Mouse (Mus musculus): ENCODE measurements around the gene Cd40.

Cd40 gene

DNA sequence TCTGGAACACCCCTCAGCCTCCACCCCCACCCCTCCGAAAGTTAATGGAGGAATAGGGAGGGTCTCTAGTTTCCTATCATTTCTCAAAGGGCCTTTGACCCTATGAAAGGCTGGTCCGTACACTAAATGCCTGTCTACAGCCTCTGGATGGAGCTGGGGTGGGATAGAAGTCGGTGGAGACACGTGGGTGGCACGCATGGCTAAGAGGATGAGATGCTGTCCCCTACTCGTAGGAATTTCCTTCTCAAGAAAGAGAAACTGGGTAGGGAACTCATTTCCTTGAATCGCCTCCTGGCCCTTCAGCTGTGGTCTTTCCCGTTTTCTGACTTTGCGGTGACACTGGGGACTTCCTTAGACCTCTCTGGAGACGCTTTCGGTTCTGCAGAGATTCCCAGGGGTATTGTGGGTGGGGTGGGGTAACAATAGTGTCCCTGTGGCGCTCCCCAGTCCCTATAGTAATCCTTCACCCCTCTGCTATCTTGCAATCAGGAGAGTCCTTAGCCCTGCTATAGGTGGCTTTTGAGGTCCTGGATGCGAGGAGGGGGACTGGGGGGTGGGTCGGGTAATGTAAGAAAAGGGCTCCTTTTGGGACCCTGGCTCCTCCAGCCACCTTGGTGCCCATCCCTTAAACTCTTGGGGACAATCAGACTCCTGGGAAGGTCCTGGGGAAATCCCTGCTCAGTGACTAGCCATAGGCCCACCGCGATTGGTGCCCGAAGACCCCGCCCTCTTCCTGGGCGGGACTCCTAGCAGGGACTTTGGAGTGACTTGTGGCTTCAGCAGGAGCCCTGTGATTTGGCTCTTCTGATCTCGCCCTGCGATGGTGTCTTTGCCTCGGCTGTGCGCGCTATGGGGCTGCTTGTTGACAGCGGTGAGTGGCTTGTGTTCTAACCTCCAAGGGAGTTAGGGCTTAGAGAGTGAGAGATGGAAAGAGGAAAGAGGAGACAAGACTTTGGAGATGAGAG is at the start of gene Cd40:
Gene Cd40, plus strand, starts transcription at position 740 of the 965 bp plus-strand sequence.
- DNase-seq (ENCODE audit: low read depth in 2 of 2, low spot score in 2 of 2) = no peak

DNA sequence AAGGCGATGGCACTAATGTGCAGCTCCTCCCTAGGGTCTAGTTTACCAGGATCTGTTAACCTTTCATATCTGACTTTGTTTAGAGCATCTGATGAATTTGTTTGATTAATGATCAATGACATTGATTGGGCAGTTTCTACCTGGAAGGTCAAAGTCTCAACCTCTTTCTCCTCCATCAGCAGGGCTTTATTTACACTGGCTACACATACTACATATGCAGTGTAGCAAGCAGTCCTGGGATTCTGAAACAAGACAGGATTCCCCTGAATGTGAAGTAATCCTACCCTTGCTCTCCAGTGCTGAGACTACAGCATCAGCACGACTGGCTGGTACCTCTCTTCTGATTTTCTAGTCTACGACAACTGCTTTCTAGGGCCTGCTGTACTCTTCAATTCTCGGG is 48.6 kb upstream of the Cd40 start:
- no peak for DNase-seq (ENCODE audit: low read depth in 2 of 2, low spot score in 2 of 2)

DNA sequence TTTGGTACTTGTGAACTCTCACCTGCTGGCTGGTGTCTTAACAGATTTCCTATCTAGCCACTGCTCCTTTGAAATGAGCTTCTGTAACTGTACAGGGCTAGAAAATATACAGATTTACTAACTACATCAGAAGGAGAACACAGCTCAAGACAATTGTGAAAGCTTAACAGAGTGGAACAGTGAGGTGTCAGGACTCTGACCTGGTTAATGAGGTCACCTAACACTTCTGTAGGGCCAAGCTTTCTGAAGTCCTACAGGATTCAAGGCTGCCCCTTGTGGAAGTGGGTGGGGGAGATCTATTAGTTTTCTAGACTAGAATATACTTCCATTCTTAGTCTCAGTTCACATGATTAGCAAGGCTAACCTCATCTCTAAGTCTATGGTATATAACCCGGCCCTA is 47.4 kb upstream of the Cd40 start:
- DNase-seq (ENCODE audit: low read depth in 2 of 2, low spot score in 2 of 2) = no peak

DNA sequence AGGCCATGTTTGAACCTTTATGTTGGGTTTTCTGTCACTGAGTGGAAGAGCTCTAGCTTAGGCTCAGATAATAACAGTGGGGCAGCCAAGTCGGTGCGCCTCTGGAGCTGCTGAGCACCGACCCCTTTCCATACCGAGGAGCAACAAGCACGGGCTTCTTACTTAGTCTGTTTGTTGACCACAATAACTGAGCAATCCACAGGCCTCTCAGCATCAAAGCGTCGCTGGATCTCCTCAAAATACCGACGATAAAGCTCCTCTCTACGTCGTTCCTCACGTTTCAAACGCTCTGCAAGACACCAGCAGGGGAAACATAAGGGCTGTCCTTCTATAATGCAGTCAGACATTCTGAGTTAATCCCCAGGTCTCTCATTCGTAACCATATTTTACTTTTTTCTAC is 46.3 kb upstream of the Cd40 start:
- DNase-seq (ENCODE audit: low read depth in 2 of 2, low spot score in 2 of 2) = no peak

DNA sequence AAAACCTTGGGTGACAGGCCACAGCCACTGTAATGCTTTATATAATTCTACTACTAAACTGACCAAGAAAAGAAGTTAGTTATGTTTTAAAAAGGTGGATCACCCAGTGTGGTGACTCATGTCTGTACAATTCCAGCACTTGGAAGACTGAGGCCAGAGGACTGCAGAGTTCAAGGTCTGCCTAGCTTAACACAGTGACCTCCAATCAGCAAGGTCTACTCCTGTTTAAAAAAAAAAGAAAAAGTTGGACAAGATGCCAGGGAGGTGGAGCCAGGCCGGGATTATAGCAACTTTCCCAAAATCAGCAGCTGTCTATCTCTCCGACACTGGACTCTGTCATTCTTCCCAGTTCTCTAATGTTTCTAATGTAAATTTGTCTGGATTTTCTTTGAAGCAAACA is 45.8 kb upstream of the Cd40 start:
- DNase-seq (ENCODE audit: low read depth in 2 of 2, low spot score in 2 of 2) = no peak

DNA sequence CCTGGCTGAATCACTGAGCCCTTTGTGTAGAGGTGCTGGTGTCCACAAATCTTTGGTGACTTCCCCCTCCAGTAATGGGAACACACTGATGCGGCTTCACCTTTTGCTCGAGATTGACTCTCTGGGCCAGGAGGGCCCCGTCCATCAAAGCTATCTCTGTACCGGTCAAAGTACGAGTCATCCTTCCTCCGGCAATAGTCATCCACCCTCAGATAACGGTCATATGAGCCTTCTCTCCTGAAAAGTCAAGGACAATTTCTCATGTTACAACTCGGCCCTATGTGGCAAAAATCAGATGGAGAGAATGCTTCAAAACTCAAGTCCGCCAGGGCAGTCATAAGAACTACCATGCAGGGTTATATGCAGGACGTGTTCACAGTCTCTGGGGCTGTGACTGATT is 45.1 kb upstream of the Cd40 start:
- DNase-seq (ENCODE audit: low read depth in 2 of 2, low spot score in 2 of 2) = no peak

DNA sequence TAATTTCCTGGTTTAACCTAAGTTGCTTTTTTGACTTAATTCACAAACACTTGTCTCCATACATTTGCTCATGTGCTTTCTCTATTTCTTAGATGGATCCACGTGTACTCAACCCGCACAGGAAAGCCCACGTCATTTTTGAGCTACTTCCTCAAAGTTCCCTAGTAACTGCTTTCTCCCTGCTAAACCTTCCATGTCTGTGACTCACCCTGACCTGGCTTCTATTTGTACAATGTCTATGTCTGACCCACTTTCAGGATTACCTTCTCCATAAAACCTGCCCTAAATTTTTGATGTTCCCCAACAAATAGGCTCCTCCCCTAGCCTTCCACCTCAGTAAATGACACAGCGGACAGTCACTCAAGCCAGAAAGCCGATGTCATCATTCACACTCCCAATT is 40.5 kb upstream of the Cd40 start:
- no peak for DNase-seq (ENCODE audit: low read depth in 2 of 2, low spot score in 2 of 2)

DNA sequence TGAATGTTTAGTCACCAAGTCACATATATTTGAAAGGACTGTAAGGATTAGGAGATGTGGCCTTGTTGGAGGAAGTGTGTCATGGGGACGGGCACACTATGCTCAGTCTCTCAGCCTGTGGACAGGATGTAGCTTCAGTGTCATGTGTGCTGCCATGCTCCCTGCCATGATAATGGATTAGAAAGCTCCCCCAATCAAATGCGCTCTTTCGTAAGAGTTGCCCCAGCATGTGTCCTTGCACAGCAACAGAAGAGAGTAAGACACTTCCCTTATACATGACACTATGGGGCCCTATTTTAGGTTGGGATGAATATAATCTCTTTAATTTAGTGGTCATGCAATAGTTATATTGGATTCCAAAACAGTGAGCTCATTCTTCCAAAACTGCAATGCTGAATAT is 34.9 kb upstream of the Cd40 start:
- DNase-seq (ENCODE audit: low read depth in 2 of 2, low spot score in 2 of 2) = no peak

DNA sequence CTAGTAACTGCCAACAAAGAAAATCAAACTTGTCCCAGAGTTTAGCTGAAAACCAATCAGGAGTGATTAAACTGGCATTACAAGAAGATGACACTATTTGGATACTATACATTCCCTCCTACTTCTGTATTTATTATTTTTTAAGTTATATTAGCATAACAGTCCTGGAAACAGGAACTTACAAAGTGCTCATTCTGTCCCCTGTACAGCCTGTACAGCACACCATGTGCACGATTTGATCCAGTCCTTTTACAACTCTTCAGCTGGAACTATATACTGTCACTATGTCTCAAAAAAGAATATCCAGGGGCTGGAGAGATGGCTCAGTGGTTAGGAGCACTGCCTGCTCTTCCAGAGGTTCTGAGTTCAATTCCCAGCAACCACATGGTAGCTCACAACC is 28.3 kb upstream of the Cd40 start:
- no peak for DNase-seq (ENCODE audit: low read depth in 2 of 2, low spot score in 2 of 2)

DNA sequence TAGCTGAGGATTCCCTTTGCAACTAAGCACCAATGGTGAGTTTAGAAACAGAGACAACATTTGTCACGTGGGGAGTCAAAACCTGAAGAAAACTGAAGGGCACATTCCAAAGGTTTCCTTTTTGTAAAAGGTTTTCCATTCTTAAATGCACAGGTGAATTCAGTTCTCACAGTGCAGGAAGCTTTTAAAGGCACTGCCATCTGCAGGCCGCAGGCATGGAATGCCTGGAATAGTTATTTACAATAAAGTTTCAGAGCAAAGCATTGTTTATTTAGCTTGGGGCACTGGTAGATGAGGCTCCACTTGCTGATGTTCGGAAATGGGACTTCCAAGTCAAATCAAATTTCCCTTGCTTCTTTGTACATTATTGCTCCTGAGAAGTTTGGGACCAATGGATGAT is 22.9 kb upstream of the Cd40 start:
- no peak for DNase-seq (ENCODE audit: low read depth in 2 of 2, low spot score in 2 of 2)

DNA sequence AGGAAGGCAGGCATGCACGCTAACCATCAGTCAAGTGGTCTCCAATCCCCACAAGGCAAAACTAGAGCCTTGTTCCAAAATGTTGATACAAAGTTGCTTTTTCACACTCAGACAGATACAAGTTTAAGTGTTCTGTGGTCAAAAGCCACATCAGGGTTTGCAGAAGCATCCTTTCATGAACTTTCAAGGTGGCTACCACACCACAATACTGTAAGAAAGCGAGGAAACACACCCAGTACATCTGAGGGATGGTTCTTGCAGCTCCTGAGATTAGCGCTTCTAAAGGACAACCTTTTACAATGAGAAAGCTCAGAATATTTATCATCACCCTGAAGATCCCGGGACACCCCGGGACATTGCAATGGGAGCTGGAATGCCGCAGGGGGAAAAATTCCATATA is 22.1 kb upstream of the Cd40 start:
- peak; percentile 14 to 33 for DNase-seq (ENCODE audit: low read depth in 2 of 2, low spot score in 2 of 2)

DNA sequence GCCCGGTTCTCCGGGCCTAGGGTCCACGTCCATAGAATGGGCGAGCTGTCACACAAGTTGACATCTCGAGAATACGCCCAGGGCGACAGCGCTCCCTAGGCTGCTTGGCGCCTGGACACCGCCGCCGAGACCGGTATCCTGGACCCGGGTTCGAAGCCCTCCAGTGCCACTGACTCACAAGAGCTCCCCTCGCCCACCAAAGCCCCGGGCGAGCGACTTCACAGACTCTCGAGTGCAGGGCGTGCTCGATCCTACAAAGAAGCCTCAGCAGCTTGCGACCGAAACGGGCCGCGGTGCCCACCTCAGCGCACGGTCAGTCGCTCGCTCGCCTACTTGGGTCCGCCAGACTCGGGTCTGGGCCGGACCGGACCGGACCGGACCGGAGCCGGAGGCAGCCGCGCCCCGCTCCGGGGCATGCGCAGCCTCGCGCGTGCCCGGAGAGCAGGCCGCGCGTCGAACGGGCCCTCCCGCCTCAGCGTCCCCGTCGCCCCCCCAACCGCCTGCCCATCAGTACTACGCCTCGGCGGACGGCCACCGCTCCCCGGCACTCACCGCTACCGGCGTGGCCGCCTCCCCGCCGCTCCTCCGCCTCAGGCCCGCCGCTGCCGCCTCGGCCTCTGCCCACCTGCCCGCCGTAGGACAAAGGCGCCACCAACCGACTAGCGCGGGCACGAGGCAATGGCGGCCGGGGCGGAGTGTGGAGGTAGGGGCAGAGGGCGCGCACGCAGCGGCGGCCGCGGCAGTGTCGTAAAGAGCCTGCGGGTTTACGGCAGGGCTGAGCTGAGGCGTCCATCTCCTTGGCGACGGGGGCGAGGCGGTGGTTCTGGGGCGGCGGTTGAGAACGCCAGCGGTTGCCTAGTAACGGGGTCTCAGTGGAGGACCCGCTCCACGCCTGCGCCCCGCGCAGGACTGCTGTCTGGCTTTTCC is 21.0 kb upstream of the Cd40 start, which contains the start of gene Ncoa5:
Gene Ncoa5, minus strand, starts transcription at position 737 of the 927 bp plus-strand sequence.
- DNase-seq (ENCODE audit: low read depth in 2 of 2, low spot score in 2 of 2) = peak; percentile 88 to 96

DNA sequence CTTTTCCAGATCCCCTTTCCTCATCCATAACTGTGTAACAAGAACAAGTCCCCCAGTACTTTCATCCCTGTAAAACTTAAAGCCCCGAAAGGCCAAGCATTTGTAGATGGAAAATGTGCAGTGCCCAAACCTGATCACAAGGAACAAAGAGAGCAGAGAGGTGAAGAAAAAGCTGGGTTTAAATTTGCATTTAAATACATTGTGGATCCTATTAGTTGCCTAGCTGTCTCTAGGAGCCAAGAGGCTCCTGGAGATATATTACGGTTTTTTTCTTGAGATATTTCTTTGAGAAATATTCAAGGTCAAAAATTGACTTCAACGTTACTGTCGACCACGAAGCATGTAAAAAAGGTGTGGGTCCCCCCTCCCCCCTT is 20.4 kb upstream of the Cd40 start:
- DNase-seq (ENCODE audit: low read depth in 2 of 2, low spot score in 2 of 2) = no peak

DNA sequence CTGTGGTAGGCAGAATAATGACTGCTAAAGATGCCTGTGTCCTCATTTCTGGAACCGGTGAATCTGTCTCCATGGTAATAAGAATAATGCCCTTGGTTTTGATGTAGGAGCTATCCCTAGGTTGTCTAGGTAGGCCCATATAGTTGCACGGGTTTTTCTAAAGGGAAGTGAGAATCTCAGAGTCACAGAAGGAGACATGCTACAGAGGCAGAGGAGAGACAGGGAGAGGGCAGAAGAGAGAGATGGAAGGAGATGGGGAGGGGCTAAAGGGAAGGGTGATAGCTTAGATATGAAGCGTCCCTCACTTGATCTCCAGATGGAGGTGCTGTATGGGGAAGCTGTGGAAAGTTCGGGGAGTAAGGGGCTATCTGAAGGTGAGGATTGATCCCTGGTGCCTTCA is 18.0 kb upstream of the Cd40 start:
- DNase-seq (ENCODE audit: low read depth in 2 of 2, low spot score in 2 of 2) = no peak

DNA sequence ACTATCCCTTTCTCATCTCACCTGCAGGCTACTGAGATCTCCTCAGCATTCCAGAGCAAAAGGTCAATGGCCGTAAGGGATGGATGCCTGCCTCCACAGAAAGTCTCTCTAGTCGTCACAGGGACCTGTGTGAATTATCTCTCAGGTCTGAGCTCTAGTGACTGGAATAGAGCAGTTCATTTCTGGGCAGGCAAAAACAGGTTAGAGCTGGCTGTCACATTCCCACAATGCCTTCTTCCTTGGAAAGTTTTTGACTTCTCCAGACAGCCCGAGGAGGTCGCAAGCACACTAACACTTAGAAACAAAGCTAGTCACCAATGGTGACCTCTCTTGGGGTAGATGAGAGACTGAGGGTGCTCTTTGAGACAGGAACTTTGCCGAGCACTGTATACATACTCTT is 13.3 kb upstream of the Cd40 start:
- DNase-seq (ENCODE audit: low read depth in 2 of 2, low spot score in 2 of 2) = no peak

DNA sequence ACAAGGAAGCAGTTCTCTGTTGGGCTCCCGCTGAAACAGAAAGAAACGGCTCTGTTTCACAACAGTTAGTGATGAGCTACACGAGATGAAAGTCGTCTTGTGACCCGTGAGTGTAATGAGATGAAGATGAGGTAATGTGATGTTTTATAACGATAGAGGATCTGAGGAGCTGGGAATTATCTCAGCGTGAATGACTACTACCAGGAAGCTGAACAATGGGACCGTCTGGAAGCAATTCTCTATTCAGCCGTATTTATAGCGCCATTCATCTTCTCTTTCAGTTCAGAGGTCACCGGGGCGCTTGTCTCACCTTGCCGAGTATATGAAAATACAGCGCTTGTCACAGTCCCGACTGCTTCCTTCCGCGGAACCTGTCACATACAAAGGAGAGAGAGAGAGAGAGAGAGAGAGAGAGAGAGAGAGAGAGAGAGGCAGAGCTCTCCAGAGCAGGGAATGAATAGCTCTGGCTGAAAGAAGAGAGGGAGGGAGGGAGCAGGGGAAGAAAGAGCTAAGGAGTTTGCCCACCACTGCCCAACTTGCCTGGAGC is 12.3 kb upstream of the Cd40 start:
- no peak for DNase-seq (ENCODE audit: low read depth in 2 of 2, low spot score in 2 of 2)

DNA sequence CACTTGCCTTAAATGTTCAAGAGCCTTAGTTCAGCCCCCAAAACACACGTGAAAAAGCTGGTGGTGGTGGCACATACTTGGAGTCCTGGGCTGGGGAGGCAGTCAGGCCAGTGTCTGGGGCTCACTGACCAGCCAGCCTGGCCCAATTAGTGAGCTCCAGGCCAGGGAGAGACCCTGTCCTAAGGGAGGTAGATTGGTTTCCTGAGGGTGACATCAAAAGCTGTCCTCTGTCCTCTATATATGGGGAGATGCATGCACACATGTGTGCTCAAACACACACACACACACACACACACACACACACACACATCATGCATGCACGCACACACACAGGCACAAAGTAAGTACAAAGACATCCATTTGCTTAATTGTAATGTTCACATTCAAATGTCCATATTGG is 11.7 kb upstream of the Cd40 start:
- no peak for DNase-seq (ENCODE audit: low read depth in 2 of 2, low spot score in 2 of 2)

DNA sequence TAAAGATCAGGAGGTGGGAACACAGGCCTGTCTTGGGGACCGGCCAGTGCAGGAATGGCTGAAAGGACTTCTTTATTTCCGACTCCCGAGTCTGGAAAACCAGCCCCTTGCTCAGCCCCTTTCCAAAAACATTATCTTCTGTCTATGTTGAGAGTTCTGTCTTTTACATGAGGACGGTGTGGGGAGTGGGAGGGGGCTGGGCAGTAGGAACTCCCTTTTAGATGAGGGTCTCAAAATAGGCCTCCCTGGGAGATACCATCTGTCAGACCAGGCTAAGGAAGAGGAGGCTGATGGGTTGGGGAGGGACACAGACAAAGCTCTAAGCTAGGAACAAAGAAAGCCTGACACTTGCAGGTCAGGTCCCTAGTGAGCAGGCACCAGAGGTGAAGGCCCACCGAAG is 6.4 kb upstream of the Cd40 start:
- no peak for DNase-seq (ENCODE audit: low read depth in 2 of 2, low spot score in 2 of 2)

DNA sequence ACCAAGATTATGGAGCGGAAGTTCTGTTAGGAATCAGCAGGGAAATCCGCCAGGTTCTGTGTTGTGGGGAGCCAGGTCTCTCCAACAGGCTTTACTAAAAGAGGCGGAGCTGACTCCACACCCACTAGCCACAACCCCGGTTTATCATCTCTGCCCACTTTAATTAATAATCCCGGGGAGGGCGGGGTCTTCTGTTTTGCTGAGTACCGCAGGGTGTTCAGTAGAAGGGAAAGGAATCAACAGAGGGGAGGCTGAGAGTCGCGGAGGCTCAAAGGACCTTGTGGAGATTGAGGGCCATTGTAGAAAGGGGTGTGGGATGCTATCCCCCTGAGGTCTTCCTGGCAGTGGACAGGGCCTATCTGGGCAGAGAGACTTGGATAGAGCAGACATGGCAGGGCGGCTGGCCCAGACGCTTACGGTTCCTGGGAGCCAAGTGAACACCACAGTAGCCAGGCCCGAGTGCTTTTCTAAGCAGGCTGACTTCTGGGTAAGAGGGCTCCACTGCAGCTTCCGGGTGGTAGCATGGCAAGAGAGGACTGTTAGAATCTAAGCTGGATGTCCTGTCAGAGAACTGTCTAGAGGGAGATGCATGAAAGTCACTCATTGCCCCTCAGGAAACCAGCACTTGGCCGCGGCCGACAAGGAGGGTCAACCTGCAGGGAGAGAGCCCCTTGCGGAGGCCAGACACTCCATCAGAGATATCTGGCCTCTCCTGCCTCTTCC is 4.4 kb upstream of the Cd40 start:
- DNase-seq (ENCODE audit: low read depth in 2 of 2, low spot score in 2 of 2) = no peak

DNA sequence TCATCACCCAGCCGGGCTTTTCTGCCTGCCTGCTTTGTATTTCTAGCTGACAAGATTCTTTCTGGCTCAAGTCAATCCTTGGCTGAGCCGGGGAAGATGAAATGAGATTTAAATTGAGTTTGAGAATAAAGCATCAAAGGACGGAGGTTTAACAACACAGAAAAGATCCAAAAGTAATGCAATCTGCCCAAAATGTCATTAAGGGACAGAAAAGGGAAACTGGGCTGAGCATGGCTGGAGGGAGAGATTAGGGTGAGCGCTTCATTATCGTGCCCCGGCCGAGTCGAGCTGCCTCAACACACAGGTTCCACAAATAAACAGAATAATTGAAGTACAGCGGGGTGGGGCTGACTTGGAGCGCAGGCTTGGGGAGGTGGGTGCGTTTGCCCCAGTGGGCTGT is 3.9 kb upstream of the Cd40 start:
- no peak for DNase-seq (ENCODE audit: low read depth in 2 of 2, low spot score in 2 of 2)

DNA sequence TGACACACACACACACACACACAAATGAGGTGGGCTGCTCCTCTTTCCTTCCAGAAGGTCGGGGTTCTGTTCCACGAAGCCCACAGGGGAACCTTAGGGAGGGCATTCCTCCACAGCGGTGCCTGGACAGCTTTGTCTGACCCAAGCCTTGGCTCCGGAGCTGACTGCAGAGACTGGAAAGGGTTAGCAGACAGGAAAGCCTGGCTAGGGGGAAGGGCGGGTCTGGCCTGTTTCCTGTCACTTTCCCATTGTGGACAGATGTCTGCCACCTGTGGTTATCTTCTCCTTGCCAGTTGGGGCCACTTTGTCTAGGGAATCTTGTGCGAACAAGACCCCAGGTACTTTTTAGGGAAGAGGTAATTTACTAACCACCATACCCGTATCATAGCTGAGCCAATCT is 478 bp downstream of the Cd40 start:
- no peak for DNase-seq (ENCODE audit: low read depth in 2 of 2, low spot score in 2 of 2)

All from CD8-positive naive resting alpha-beta T cell, adult 2 months (primary cell).